Comparison of ENCODE assay signal across 9 mouse cellular contexts in the genomic region with DNA sequence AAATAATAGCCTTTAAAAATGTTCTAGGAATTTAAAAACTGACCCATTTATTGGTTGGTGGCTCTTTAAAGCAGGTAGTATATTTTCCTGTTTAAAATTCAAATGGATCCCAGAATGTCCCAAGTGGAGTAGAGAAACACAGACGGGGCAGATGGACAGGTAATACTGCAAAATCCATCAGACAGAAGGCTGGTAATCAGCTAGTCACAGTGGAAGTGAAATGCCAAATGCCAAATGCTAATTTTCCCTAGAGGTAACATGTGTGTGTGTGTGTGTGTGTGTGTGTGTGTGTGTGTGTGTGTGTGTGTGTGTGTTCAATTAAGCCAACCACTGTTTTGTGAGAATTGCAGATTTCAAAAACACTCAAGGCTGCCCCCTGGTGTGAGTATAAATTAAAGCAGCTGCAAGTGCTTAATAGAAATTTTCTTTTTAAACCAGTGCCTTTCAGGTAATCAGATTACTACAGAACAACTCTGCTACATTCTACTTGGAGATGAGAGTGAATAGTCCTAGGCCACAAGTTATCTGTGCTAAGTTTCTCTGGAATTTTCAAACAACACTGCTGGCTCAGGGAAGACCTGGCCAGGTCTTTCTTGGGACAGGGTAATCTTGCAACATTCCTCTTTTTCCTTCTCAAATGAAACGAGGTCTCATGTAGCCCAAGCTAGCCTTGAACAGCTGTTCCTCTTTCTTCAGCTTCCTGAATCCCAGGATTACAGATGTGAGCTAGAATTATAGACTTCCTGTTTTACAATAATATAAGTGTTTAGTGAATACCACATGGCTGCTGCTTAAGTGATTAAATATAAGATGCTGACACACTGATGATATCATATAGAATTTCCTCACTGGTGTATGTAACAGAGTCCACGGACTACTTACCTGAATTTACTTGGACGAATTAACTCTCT.
A peak's percentile ranks its signal among the peaks of the same experiment; 100 is the strongest.
DNase-seq lines count a peak whose midpoint lies in the region; ATAC-seq and TF ChIP-seq lines count a peak whose summit lies in the region.
"Had no signal": no experiment of that assay in that cellular context is flagged by ENCODE, and none has a peak within 500 bp of the region (broad histone marks: within the 10 kb centered on the region; RNA-seq: fewer than 3 reads in every experiment).

No protein-coding gene starts in this region.

- no peaks in the 10 kb centered on the region for H3K36me3 ChIP-seq in kidney, postnatal 0 days (ENCODE audit: insufficient read depth, low read length)
- no peaks in the 10 kb centered on the region for H3K36me3 ChIP-seq in E14TG2a.4 (ENCODE audit: insufficient read depth, low read length)
- no peaks in the 10 kb centered on the region for H3K36me3 ChIP-seq in forebrain, embryonic 12.5 days (replicated peaks)
- H3K36me3 ChIP-seq in limb, embryonic 11.5 days (ENCODE audit: control insufficient read depth, insufficient read depth, low read length), result no peaks in the 10 kb centered on the region

- 42% methylated on average over 4 of the region's 4 CpGs for WGBS in kidney, postnatal 0 days
- WGBS in forebrain, embryonic 12.5 days, result 69% methylated on average over 4 of the region's 4 CpGs
- WGBS in limb, embryonic 11.5 days, result 63% methylated on average over 4 of the region's 4 CpGs

- TF ChIP-seq POLR2A in brain, embryonic 14.5 days (IDR thresholded peaks at IDR 0.05; ENCODE audit: borderline replicate concordance, extremely low read depth, insufficient read depth, insufficient read length, poor library complexity, severe bottlenecking), result no peak

- ATAC-seq in kidney, postnatal 0 days (replicated peaks; ENCODE audit: low FRiP score, low read depth), result no peak
- ATAC-seq in forebrain, embryonic 12.5 days (ENCODE audit: low FRiP score), result peak; percentile 36; the same call in 1 of the 2 replicates
- no peak for ATAC-seq in limb, embryonic 11.5 days (ENCODE audit: insufficient number of reproducible peaks, low FRiP score, low TSS enrichment, low read depth)

- H3K27me3 ChIP-seq in kidney, postnatal 0 days (ENCODE audit: insufficient read depth, low read length), result no peaks in the 10 kb centered on the region
- H3K27me3 ChIP-seq in E14TG2a.4 (ENCODE audit: insufficient read depth, low read length), result peaks cover 4% of the 10 kb centered on the region; the same call in 1 of the 2 replicates
- H3K27me3 ChIP-seq in forebrain, embryonic 12.5 days, result no peaks in the 10 kb centered on the region
- H3K27me3 ChIP-seq in limb, embryonic 11.5 days (ENCODE audit: control insufficient read depth, insufficient read depth, low read length), result no peaks in the 10 kb centered on the region

- no peaks in the 10 kb centered on the region for H3K9me3 ChIP-seq in kidney, postnatal 0 days (replicated peaks; ENCODE audit: low read length)
- no peaks in the 10 kb centered on the region for H3K9me3 ChIP-seq in E14TG2a.4 (ENCODE audit: low read length)
- H3K9me3 ChIP-seq in forebrain, embryonic 12.5 days, result no peaks in the 10 kb centered on the region
- H3K9me3 ChIP-seq in limb, embryonic 11.5 days (ENCODE audit: control insufficient read depth, low read length), result no peaks in the 10 kb centered on the region

- peak; percentile 53 for DNase-seq in kidney, postnatal 0 days (ENCODE audit: low spot score)
- DNase-seq in kidney, adult 11 months, result no peak
- DNase-seq in brain, embryonic 14.5 days (ENCODE audit: low read depth), result peak; percentile 83
- peak; percentile 61 for DNase-seq in limb, embryonic 11.5 days (ENCODE audit: low spot score)
- DNase-seq in yolk sac, embryonic 10.5 days (ENCODE audit: low spot score), result no peak
- no peak for DNase-seq in heart, adult 9 months (ENCODE audit: low spot score in 2 of 2)

- H3K4me2 ChIP-seq in kidney, postnatal 0 days (ENCODE audit: low read length), result no peak overlapping the region
- H3K4me2 ChIP-seq in forebrain, embryonic 12.5 days, result no peak overlapping the region
- no peak overlapping the region for H3K4me2 ChIP-seq in limb, embryonic 11.5 days (ENCODE audit: low read depth, severe bottlenecking)

- TF ChIP-seq CTCF in kidney, postnatal 0 days (IDR thresholded peaks at IDR 0.05; ENCODE audit: low read depth), result peak; percentile 68
- peak; percentile 30 for TF ChIP-seq CTCF in E14TG2a.4 (conservative IDR thresholded peaks at IDR 0.05; ENCODE audit: low read length)
- TF ChIP-seq CTCF in brain, embryonic 14.5 days (IDR thresholded peaks at IDR 0.05; ENCODE audit: borderline replicate concordance, extremely low read depth, insufficient read depth, insufficient read length), result peak; percentile 28; the same call in 1 of the 2 replicates

- H3K4me3 ChIP-seq in kidney, postnatal 0 days (replicated peaks; ENCODE audit: low read depth, low read length), result no peak overlapping the region
- no peak overlapping the region for H3K4me3 ChIP-seq in E14TG2a.4 (replicated peaks; ENCODE audit: low read length)
- no peak overlapping the region for H3K4me3 ChIP-seq in forebrain, embryonic 12.5 days (replicated peaks)
- H3K4me3 ChIP-seq in limb, embryonic 11.5 days (ENCODE audit: low read depth, low read length), result no peak overlapping the region

- H3K9ac ChIP-seq in kidney, postnatal 0 days (ENCODE audit: low read depth, low read length), result no peak overlapping the region
- H3K9ac ChIP-seq in forebrain, embryonic 12.5 days, result no peak overlapping the region
- H3K9ac ChIP-seq in limb, embryonic 11.5 days (ENCODE audit: low read length), result no peak overlapping the region

- H3K27ac ChIP-seq in kidney, postnatal 0 days, result no peak overlapping the region
- no peak overlapping the region for H3K27ac ChIP-seq in forebrain, embryonic 12.5 days
- H3K27ac ChIP-seq in limb, embryonic 11.5 days (replicated peaks; ENCODE audit: low read depth, low read length), result no peak overlapping the region
- H3K27ac ChIP-seq: macrophage had no signal

- H3K4me1 ChIP-seq in kidney, postnatal 0 days (replicated peaks; ENCODE audit: insufficient read depth, low read length), result no peaks in the 10 kb centered on the region
- H3K4me1 ChIP-seq in E14TG2a.4 (replicated peaks; ENCODE audit: low read depth, low read length), result no peaks in the 10 kb centered on the region
- H3K4me1 ChIP-seq in forebrain, embryonic 12.5 days, result no peaks in the 10 kb centered on the region
- no peaks in the 10 kb centered on the region for H3K4me1 ChIP-seq in limb, embryonic 11.5 days (ENCODE audit: control insufficient read depth, insufficient read depth, low read length)

Comparison
In these comparisons a context has a peak if more than half of its experiments do, and no peak if none do; other contexts are left out.
1. DNase-seq: peak in kidney, postnatal 0 days (single experiment), brain, embryonic 14.5 days (single experiment) and limb, embryonic 11.5 days (single experiment); none in kidney, adult 11 months (single experiment), yolk sac, embryonic 10.5 days (single experiment) and heart, adult 9 months (0 of 2).
2. Peak in every context shown above with its lines, with median percentiles within 50 percentile points of each other: CTCF ChIP-seq.